ENCODE assay signal across 20 mouse cellular contexts in genomic region chr3:24784108-24784507, GRCm38 (mm10).
A peak's percentile ranks its signal among the peaks of the same experiment; 100 is the strongest.
DNase-seq lines count a peak whose midpoint lies in the region; ATAC-seq and TF ChIP-seq lines count a peak whose summit lies in the region.
"Had no signal": no experiment of that assay in that cellular context is flagged by ENCODE, and none has a peak within 500 bp of the region (broad histone marks: within the 10 kb centered on the region; RNA-seq: fewer than 3 reads in every experiment).

No protein-coding gene starts in this region.

- no peak overlapping the region for H3K4me3 ChIP-seq in kidney, embryonic 16.5 days (ENCODE audit: low read length)
- H3K4me3 ChIP-seq in lung, postnatal 0 days (ENCODE audit: low read depth, low read length): no peak overlapping the region
- no peak overlapping the region for H3K4me3 ChIP-seq in stomach, embryonic 16.5 days (replicated peaks; ENCODE audit: low read length)
- H3K4me3 ChIP-seq: embryonic facial prominence, embryonic 13.5 days; forebrain, embryonic 12.5 days; heart, embryonic 12.5 days; hindbrain, embryonic 10.5 days had no signal

- no peak for ATAC-seq in kidney, embryonic 16.5 days (ENCODE audit: low FRiP score, low TSS enrichment)
- no peak for ATAC-seq in lung, postnatal 0 days
- no peak for ATAC-seq in stomach, embryonic 16.5 days (ENCODE audit: insufficient read depth, low FRiP score)
- ATAC-seq: activated CD4-positive, CD25-positive, alpha-beta regulatory T cell, adult 4 months; CD4-positive, CD25-positive, alpha-beta regulatory T cell, adult 4 months; forebrain, embryonic 16.5 days had no signal

- no peak for TF ChIP-seq EP300 in lung, postnatal 0 days (IDR thresholded peaks at IDR 0.05)

- whole genome bisulfite sequencing in kidney, embryonic 16.5 days: 74% methylated on average over 3 of the region's 3 CpGs
- 73% methylated on average over 3 of the region's 3 CpGs for WGBS in lung, postnatal 0 days
- WGBS in stomach, embryonic 16.5 days: 82% methylated on average over 3 of the region's 3 CpGs

- H3K36me3 ChIP-seq in kidney, embryonic 16.5 days (ENCODE audit: insufficient read depth, low read length): no peaks in the 10 kb centered on the region
- H3K36me3 ChIP-seq in lung, postnatal 0 days (ENCODE audit: insufficient read depth, low read length): no peaks in the 10 kb centered on the region
- no peaks in the 10 kb centered on the region for H3K36me3 ChIP-seq in stomach, embryonic 16.5 days (ENCODE audit: control insufficient read depth, insufficient read depth, low read length)
- H3K36me3 ChIP-seq: embryonic facial prominence, embryonic 13.5 days; forebrain, embryonic 12.5 days; heart, embryonic 12.5 days; hindbrain, embryonic 10.5 days had no signal

- H3K27me3 ChIP-seq in kidney, embryonic 16.5 days (ENCODE audit: insufficient read depth, low read length): no peaks in the 10 kb centered on the region
- H3K27me3 ChIP-seq in lung, postnatal 0 days (replicated peaks; ENCODE audit: insufficient read depth, low read length): no peaks in the 10 kb centered on the region
- no peaks in the 10 kb centered on the region for H3K27me3 ChIP-seq in stomach, embryonic 16.5 days (ENCODE audit: control insufficient read depth, insufficient read depth, low read length)
- H3K27me3 ChIP-seq: embryonic facial prominence, embryonic 13.5 days; forebrain, embryonic 12.5 days; heart, embryonic 12.5 days had no signal

- no peak overlapping the region for H3K9ac ChIP-seq in kidney, embryonic 16.5 days (replicated peaks; ENCODE audit: low read length)
- no peak overlapping the region for H3K9ac ChIP-seq in lung, postnatal 0 days (replicated peaks; ENCODE audit: low read depth)
- no peak overlapping the region for H3K9ac ChIP-seq in stomach, embryonic 16.5 days (ENCODE audit: low read length)
- H3K9ac ChIP-seq: embryonic facial prominence, embryonic 13.5 days; forebrain, embryonic 12.5 days; heart, embryonic 12.5 days; hindbrain, embryonic 14.5 days had no signal

- H3K9me3 ChIP-seq in kidney, embryonic 16.5 days (ENCODE audit: low read length): no peaks in the 10 kb centered on the region
- no peaks in the 10 kb centered on the region for H3K9me3 ChIP-seq in lung, postnatal 0 days (ENCODE audit: low read length)
- H3K9me3 ChIP-seq in stomach, embryonic 16.5 days (replicated peaks; ENCODE audit: control insufficient read depth, low read length): no peaks in the 10 kb centered on the region
- H3K9me3 ChIP-seq: embryonic facial prominence, embryonic 13.5 days; forebrain, embryonic 12.5 days; heart, embryonic 12.5 days; hindbrain, embryonic 10.5 days had no signal

- no peak for TF ChIP-seq CTCF in lung, postnatal 0 days (IDR thresholded peaks at IDR 0.05)

- DNase-seq in kidney, postnatal 14 days: no peak
- DNase-seq in lung, postnatal 0 days (ENCODE audit: low spot score): no peak
- no peak for DNase-seq in lung, postnatal 4 days
- DNase-seq in cerebellum, postnatal 4 days (ENCODE audit: low spot score in 2 of 2): no peak
- DNase-seq: adrenal gland, postnatal 14 days; B cell, adult 2 months; cerebellum, adult 11-12 months; cerebellum, adult 9-10 months; cerebellum, postnatal 25 days; gastrocnemius, postnatal 14 days had no signal

- peak overlapping the region; percentile 24; the same call in 1 of the 2 replicates for H3K27ac ChIP-seq in kidney, embryonic 16.5 days (ENCODE audit: low read length)
- H3K27ac ChIP-seq in lung, postnatal 0 days (ENCODE audit: low read length): no peak overlapping the region
- peak overlapping the region; percentile 47 for H3K27ac ChIP-seq in stomach, embryonic 16.5 days (ENCODE audit: low read length)
- H3K27ac ChIP-seq: embryonic facial prominence, embryonic 13.5 days; forebrain, embryonic 12.5 days; hindbrain, embryonic 10.5 days; hindbrain, embryonic 14.5 days had no signal

- no peak overlapping the region for H3K4me2 ChIP-seq in kidney, embryonic 16.5 days (replicated peaks; ENCODE audit: low read depth, low read length)
- 0 out of 2 replicates have a peak overlapping the region, but pooled peaks have one; percentile 58 for H3K4me2 ChIP-seq in lung, postnatal 0 days (replicated peaks; ENCODE audit: low read depth, low read length)
- H3K4me2 ChIP-seq in stomach, embryonic 16.5 days (ENCODE audit: low read depth, low read length): peak overlapping the region; percentile 43
- H3K4me2 ChIP-seq: forebrain, embryonic 12.5 days; hindbrain, embryonic 14.5 days had no signal

- H3K4me1 ChIP-seq in kidney, embryonic 16.5 days (ENCODE audit: insufficient read depth, low read length): no peaks in the 10 kb centered on the region
- no peaks in the 10 kb centered on the region for H3K4me1 ChIP-seq in lung, postnatal 0 days (ENCODE audit: insufficient read depth, low read depth, low read length)
- H3K4me1 ChIP-seq in stomach, embryonic 16.5 days (ENCODE audit: control insufficient read depth, insufficient read depth, low read length): peaks cover 3% of the 10 kb centered on the region; the same call in 1 of the 2 replicates
- H3K4me1 ChIP-seq: embryonic facial prominence, embryonic 13.5 days; forebrain, embryonic 12.5 days; hindbrain, embryonic 10.5 days had no signal
